Mouse (Mus musculus) small intestine, adult 2 months (tissue): ENCODE measurements around the gene Nynrin.

Experiments used
- CTCF ChIP-seq: fragments of 200-500 bp; IDR thresholded peaks from 2 replicates; pipeline ENCODE4 v1.5.1; 2012; ENCODE audit warnings: low read depth, mild to moderate bottlenecking, control low read depth, inconsistent platforms, low read length, moderate library complexity, mixed read lengths; ENCODE audit not compliant: insufficient replicate concordance, insufficient read length; ENCODE audit errors: extremely low read depth
- POLR2A ChIP-seq: fragments of 200-500 bp; IDR thresholded peaks from 2 replicates; pipeline ENCODE4 v1.6.1; 2012; ENCODE audit warnings: low read depth, mild to moderate bottlenecking, control low read depth, inconsistent platforms, low read length, moderate library complexity

DNA sequence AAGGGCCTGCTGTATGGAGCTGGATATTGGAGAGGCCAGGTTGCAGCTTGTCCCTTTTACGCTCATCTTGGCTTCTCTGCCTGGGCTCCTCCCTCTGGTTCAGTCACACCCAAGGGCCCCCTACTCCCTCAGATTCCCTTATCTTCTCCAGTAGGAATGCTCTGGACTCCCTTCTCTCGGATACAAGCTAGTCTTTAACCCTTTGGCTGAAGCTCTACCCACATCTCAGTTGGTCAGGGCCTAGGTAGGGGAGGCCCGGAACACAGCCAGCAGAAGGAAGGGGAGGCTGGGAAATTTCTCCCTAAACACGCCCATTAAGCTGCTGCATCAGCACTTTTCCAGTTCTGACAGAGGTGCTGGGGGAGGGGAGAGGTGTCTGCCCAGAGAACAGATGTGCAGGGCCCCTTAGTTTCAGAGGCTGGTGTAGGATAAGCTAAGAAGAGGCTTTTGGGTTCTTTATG lies 1.3 kb downstream of the Nynrin start:
- TF ChIP-seq CTCF: no peak
- no peak for TF ChIP-seq POLR2A
